Mouse (Mus musculus) thymus, postnatal 4 days (tissue): ENCODE data around the gene Klk1b21.
"Not testable (repeated sequence)": the region's sequence is repeated elsewhere in the genome, so short reads cannot be mapped to it uniquely, and the experiment has no call there.

Source experiments
- DNase-seq: peaks from one replicate; pipeline ENCODE4 v3.0.0; 2021

Klk1b21 gene

DNA sequence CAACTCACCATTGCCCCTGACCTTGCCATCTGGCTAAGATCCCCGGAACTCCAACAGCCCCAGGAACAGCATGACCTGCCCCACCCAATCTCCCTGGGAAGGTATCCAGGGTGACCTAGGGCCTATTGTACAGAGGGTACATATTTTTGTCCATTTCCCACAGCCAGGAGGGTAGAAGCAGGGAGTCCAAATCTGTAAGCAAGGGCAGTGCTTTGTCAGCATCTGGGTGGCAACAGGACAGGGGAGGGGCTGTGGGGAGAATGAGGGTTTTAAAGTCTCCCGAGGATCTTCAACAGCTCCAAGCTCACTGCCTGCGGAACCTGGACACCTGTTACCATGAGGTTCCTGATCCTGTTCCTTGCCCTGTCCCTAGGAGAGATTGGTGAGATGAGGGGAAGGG is at the start of gene Klk1b21:
Klk1b21 (plus strand) TSS at position 301 of the 400 bp plus-strand sequence.
- DNase-seq: not testable (repeated sequence)

DNA sequence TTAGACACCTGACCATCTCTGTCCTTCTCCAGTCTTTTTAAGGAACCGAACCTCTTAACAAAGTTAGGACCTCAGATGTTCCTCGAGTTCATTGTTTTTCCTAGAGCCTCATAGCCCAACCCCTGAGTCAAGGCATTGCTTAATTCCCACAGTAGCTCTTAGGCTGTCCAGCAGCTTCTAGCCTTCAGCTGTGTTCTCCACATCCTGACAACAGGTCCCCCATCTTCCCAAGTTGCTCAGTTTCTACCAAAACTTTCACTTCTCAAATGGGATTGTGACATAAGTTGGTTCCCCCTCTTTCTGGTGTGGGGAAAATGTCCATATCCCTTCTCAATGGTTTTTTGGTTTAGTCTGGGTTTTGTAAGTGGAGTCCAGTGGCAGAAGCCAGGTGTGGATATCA is 30.0 kb upstream of the Klk1b21 start:
- no peak for DNase-seq

DNA sequence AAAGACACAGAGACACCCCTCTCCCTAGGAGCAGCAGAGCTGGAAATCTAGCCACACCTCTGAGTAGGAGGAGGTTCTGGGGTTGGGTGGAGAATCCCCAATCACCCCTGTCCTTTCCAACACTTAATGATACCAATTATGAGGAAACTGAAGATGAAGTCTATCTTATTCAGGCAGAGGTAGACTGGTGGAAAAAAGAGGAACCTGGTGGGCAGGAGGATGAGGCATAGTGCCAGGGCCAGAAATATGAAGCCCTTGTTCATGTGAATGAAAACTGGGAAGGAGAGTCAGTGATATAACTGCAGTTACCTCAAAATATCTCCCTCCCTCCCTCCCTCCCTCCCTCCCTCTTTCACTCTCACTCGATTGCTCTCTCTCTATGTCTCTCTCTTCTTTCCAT is 24.4 kb upstream of the Klk1b21 start:
- no peak for DNase-seq

DNA sequence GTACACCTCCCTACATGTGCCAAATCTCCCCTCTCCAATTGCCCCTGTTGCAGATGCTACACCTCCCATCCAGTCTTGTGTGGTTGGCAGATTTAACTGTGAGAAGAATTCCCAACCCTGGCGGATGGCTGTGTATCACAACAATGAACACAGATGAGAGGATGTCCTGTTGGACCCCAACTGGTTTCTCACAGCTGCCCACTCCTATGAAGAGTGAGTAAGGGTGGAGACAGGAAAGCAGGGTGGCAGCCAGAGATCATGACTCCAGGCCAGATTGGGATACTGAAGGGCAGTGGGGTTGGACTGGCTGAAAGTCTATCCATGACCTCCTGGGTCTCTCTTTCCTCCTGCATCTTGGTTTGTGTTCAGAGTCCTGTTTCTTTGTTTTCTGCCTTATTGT is 6.0 kb upstream of the Klk1b21 start:
- no peak for DNase-seq

DNA sequence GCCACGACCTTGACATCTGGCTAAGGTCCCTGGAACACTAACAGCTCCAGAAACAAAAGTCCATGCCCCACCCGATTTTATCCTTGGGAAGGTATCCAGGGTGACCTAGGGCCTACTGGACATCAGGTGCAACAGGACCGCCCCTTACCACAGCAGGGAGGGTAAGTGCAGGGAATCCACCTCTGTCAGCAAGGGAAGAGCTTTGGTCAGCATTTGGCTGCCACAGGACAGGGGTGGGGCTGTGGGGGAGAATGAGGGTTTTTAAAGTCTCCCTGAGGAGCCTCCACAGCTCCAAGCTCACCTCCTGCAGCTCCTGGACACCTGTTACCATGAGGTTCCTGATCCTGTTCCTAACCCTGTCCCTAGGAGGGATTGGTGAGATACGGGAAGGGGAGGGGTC is 10.2 kb downstream of the Klk1b21 start, which contains the start of gene Klk1b22:
Klk1b22 (plus strand) TSS at position 301 of the 400 bp plus-strand sequence.
- no peak for DNase-seq

DNA sequence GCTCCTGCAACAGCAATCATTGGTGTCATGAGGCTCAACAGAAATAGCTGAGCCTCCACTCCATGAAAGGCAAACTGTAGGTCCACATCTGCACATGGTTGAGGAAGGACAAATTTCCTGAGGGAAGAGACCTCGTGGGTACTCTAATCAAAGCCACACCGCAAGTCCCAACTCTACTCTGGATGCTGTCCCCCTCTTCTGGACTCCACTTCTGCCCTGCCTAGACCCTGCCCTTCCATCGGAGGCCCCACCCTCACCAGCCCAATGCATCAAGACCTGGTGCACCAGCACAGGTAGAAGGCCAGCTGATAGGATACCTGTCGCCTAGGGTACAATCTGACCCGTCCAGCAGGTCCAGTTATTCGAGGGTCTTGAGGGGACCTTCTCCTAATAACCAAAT is 21.3 kb downstream of the Klk1b21 start:
- no peak for DNase-seq

DNA sequence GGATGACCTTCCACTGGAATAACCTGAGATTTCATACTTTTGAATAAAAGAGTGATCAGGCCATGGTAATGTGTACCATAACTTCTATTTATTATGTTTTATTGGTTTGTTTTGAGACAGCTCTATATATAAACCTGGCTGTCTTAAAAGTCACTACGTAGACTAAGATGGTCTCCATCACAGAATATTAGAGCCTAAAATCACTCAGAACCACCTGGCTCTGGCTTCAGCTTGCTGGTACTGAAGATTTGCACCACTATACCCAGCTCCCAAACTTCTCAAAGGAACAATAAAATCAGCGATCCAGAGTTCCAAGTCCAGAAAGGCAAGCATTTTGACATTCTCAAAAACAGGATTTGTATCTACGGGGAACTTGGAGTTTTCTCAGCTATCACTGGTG is 34.3 kb downstream of the Klk1b21 start, which contains the start of gene Klk1b16:
Klk1b16 (plus strand) TSS at position 301 of the 400 bp plus-strand sequence.
- no peak for DNase-seq
